Mouse (Mus musculus) skeletal muscle tissue, adult 2 months (tissue): ENCODE measurements around the gene Elp5.
"Not testable (repeated sequence)": the region's sequence is repeated elsewhere in the genome, so short reads cannot be mapped to it uniquely, and the experiment has no call there.

Experiments
- DNase-seq: peaks from one replicate; pipeline ENCODE4 v3.0.0-alpha.2; 2012; ENCODE audit warnings: low read depth, low spot score

Gene Elp5

DNA sequence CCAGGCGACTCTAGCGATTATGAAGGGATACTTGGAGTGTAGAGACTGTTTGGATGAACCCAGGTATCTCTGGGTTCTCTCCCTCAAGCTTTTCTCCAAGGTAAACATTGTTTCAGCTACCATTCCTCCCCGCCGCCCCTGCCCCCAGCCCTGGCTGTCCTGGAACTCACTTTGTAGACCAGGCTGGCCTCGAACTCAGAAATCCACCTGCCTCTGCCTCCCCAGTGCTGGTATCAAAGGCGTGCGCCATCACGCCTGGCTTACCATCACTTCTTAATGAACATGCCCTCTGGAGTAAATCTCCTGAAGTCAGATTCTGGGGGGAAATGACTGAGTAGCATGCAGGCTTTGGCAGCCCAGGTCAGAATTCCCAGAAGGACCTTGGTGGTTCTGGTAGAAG is at the start of gene Elp5:
TSS of gene Elp5 (minus strand) at position 293 of the 400 bp plus-strand sequence.
- DNase-seq = no peak

DNA sequence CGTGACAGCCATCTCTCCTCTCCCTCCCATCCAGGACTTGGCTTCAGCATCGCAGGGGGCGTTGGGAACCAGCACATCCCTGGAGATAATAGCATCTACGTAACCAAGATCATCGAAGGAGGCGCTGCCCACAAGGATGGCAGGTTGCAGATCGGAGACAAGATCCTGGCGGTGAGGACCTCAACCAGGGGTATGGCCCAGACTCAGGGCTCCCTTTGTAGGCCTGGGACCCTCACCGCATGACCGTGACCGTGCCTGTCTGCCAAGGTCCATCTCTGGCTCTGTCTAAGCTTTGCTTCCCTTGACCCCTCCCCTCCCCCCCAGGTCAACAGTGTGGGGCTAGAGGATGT is 49.0 kb upstream of the Elp5 start:
- no peak for DNase-seq

- no peak for DNase-seq
Observed at GRCm38 (mm10) chr11:70030651-70031320, 48.5 kb upstream of the Elp5 start.

DNA sequence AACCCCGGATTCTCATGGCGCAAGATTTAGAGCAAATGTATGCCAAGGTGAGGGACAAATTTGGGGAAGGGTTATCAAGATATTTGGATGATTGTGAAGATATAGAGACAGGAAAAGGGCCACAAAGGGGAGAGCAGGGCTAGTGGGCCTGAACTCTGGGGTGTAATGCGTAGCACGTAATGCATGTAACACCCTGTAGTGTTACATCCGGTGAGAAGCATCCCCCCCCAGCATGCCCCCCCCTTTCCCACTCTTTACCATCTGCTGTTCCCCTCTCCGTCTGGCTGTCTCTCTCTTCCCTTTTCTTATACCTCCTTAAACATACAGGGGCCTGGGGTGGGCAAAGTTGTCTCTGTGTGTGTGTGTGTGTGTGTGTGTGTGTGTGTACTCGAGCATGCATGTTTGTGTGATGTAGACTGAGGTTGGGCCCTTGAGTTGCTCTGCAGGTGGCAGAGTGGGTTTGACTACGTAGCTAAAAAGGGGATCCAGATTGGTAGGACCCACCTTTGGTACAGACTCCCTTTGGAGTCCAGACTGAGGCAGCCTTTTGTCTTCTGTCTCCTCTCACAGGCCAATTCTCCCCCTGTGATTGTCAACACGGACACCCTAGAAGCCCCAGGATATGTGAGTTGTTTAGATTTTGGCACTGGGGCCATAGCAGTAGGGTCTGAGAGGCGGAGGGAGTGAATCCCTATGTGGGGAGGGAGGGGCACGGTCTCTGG is 47.7 kb upstream of the Elp5 start:
- DNase-seq = no peak

GRCm38 (mm10) chr11:70029130-70029801 is 46.9 kb upstream of the Elp5 start:
- DNase-seq = peak; percentile 91

- peak; percentile 55 for DNase-seq
Observed at GRCm38 (mm10) chr11:70028401-70029129, 46.2 kb upstream of the Elp5 start.

GRCm38 (mm10) chr11:70027397-70027796 is 45.1 kb upstream of the Elp5 start:
- DNase-seq = peak; percentile 48

GRCm38 (mm10) chr11:70026689-70027088 is 44.4 kb upstream of the Elp5 start:
- DNase-seq = peak; percentile 69

DNA sequence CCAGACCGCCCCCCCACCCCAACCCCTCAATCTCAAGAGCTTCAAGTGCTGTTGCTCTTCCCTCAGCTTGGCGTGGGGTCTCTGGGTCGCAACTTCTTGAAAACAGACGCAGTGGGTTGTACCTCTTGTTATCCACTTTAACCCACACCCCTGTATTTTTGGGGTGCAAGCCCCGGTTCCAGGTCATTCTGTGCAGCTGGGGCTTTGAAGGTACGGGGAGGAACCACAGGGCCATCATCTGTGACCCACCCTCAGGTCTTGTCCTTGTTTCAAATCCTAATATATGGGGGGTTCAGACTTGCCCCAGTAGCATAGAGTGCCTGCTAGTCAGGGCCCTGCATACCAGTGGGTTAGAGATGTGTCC is 41.8 kb upstream of the Elp5 start:
- no peak for DNase-seq

GRCm38 (mm10) chr11:70023481-70024150 is 41.3 kb upstream of the Elp5 start:
- DNase-seq = no peak

DNA sequence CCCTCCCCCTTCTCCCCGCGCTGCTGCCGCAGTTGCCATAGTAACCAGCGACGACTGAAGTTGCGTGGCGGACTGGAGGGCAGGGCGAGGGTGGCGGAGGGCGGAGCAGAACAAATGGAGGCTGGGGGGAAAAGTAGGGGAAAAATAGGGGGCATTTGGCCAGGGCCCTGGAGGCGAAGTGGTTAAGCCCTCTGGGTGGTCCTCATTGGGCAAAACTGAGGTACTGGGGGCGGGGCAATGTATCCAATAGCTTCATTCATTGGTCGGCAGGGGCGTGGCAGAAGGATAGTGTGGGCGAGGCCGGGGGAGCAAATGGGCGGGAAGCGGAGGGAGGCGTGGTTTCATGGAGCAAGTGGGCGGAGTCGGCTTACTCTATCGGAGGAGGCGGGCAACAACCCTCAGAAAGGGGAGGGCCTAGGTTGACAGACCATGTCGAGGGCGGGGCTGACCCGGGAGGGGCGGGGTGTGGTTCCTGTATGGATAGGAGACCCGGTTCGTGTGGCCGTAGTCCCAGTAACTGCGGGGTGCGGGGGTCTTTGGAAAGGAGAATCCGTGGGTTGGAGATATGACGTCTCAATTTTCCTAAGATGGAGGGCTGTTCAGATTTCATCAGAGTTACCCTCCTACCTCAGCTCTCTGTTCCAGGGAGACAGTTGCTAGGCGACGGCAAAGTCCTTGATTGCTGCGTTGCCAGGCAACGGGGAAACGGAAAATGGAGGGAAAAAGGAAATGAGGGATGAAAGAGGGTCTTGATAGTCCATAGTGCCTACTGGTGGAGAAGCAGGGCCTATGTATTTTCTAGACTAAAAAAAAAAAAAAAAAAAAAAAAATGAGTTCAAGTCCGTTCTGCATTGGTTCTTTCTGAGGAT is 39.2 kb upstream of the Elp5 start:
- DNase-seq = peak; percentile 97

GRCm38 (mm10) chr11:70020731-70021263 is 38.5 kb upstream of the Elp5 start:
- DNase-seq = peak; percentile 81

DNA sequence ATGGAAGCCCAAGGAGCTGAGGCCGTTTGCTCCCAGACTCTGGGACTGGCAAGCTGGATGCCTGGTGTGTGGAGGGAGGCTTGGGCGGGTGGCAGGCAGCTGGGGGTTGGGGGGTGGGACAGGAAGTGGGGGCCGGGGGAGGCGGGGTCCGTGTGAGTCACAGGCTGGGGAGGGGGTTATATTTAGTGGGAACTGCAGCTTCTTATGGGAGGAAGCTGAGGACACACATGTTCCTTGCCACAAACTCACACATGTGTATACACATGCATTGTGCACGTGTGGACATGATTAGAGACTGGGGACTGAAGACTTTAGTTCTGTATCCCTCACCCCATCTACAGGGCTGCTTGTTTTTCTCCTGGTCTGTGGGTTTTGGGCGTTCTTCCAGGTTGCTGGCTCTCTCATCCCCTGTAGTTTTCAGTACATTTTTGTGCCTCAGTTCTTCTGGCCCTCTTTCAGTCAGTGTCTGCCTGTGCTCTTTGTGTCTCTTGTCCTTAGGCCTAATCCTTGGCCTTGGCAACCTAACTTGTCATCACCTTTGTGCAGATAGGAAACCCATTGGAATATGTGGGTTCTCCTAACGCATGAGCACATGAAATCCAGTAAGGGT is 37.8 kb upstream of the Elp5 start:
- no peak for DNase-seq

DNA sequence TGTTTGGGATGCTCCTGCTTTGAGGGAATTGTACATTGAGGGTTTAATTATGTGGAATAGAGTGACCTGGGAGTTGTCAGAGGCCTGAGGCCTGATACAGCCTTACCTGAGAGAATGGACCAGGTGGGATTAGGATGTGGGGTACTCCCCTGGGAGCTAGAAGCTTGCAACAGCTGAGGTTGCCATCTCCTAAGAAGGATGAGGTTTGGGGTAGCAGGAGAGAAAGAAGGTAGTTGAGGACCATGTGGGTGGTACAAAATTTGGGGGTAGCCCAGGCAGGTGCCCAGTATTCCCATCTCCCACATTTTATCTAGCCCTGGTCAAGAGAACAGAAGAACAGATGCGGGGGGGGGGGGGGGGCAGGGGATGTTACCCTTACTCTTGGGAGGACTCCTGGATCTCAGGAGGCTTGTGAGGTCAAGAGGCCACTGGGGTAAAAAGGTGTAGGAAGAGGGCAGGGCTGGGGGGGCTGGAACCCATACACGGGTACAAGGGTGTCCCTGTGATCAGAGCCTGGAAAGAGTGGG is 37.2 kb upstream of the Elp5 start:
- DNase-seq = no peak

- DNase-seq = no peak
Observed at GRCm38 (mm10) chr11:70018131-70018990, 36.0 kb upstream of the Elp5 start.

GRCm38 (mm10) chr11:70017199-70017767 is 35.0 kb upstream of the Elp5 start:
- DNase-seq = no peak

- DNase-seq = no peak
Observed at GRCm38 (mm10) chr11:70016669-70017068, 34.4 kb upstream of the Elp5 start, which contains the start of gene Dlg4. Gene Dlg4 (plus strand): TSS chr11:70016942.

GRCm38 (mm10) chr11:70016177-70016576 is 33.9 kb upstream of the Elp5 start:
- not testable (repeated sequence) for DNase-seq
